Comparison of ENCODE assay signal across 19 mouse cellular contexts in genomic region chr11:81501473-81502246, GRCm38 (mm10).
DNase-seq lines count a peak whose midpoint lies in the region; ATAC-seq and TF ChIP-seq lines count a peak whose summit lies in the region.
"Had no signal": no experiment of that assay in that cellular context is flagged by ENCODE, and none has a peak within 500 bp of the region (broad histone marks: within the 10 kb centered on the region; RNA-seq: fewer than 3 reads in every experiment).

No protein-coding gene starts in this region.

- TF ChIP-seq CTCF in forebrain, postnatal 0 days (IDR thresholded peaks at IDR 0.05; ENCODE audit: low read depth), result no peak
- TF ChIP-seq CTCF in brain, embryonic 14.5 days (IDR thresholded peaks at IDR 0.05; ENCODE audit: borderline replicate concordance, extremely low read depth, insufficient read depth, insufficient read length), result no peak
- no peak for TF ChIP-seq CTCF in kidney, adult 2 months (conservative IDR thresholded peaks at IDR 0.05; ENCODE audit: insufficient read depth, insufficient read length, low read depth, low read length)

- H3K4me1 ChIP-seq in forebrain, embryonic 11.5 days (replicated peaks; ENCODE audit: control insufficient read depth, insufficient read depth, low read length), result peaks cover 19% of the 10 kb centered on the region
- peaks cover 19% of the 10 kb centered on the region for H3K4me1 ChIP-seq in forebrain, postnatal 0 days (ENCODE audit: insufficient read depth)
- peaks cover 57% of the 10 kb centered on the region for H3K4me1 ChIP-seq in forebrain, embryonic 13.5 days
- peaks cover 58% of the 10 kb centered on the region for H3K4me1 ChIP-seq in midbrain, embryonic 12.5 days
- no peaks in the 10 kb centered on the region for H3K4me1 ChIP-seq in kidney, adult 2 months (ENCODE audit: control insufficient read depth, insufficient read depth, low read length)
- H3K4me1 ChIP-seq: heart, embryonic 12.5 days; liver, embryonic 15.5 days had no signal

- H3K27ac ChIP-seq in forebrain, embryonic 11.5 days (ENCODE audit: low read depth, low read length), result 0 out of 2 replicates have a peak overlapping the region, but pooled peaks have one; percentile 13
- no peak overlapping the region for H3K27ac ChIP-seq in forebrain, postnatal 0 days (ENCODE audit: low read depth, low read length)
- H3K27ac ChIP-seq in forebrain, embryonic 13.5 days, result peak overlapping the region; percentile 0; the same call in 1 of the 2 replicates
- peak overlapping the region; percentile 46 for H3K27ac ChIP-seq in midbrain, embryonic 12.5 days (replicated peaks)
- H3K27ac ChIP-seq in kidney, adult 2 months (ENCODE audit: insufficient read depth, low read depth, low read length), result no peak overlapping the region
- H3K27ac ChIP-seq: embryonic facial prominence, embryonic 15.5 days; gastrocnemius, adult 2 months; liver, embryonic 15.5 days; stomach, postnatal 0 days had no signal

- ATAC-seq in forebrain, embryonic 11.5 days (replicated peaks; ENCODE audit: low FRiP score), result peak; percentile 55
- ATAC-seq in forebrain, postnatal 0 days, result no peak; the same call in 1 of the 2 replicates
- no peak for ATAC-seq in forebrain, embryonic 13.5 days
- ATAC-seq in midbrain, embryonic 12.5 days (ENCODE audit: low FRiP score, low read depth), result no peak

- WGBS in forebrain, embryonic 11.5 days, result 23% methylated on average over 14 of the region's 14 CpGs
- WGBS in forebrain, postnatal 0 days, result 14% methylated on average over 14 of the region's 14 CpGs
- WGBS in forebrain, embryonic 13.5 days, result 11% methylated on average over 14 of the region's 14 CpGs
- 24% methylated on average over 14 of the region's 14 CpGs for WGBS in midbrain, embryonic 12.5 days
- 39% methylated on average over 14 of the region's 14 CpGs for WGBS in kidney, adult 2 months

- no peak for TF ChIP-seq POLR2A in brain, embryonic 14.5 days (IDR thresholded peaks at IDR 0.05; ENCODE audit: borderline replicate concordance, extremely low read depth, insufficient read depth, insufficient read length, poor library complexity, severe bottlenecking)
- TF ChIP-seq POLR2A in kidney, adult 2 months (IDR thresholded peaks at IDR 0.05; ENCODE audit: low read depth, low read length), result no peak

- H3K9me3 ChIP-seq in forebrain, embryonic 11.5 days (ENCODE audit: control insufficient read depth, low read length), result no peaks in the 10 kb centered on the region
- no peaks in the 10 kb centered on the region for H3K9me3 ChIP-seq in forebrain, postnatal 0 days (ENCODE audit: low read length)
- no peaks in the 10 kb centered on the region for H3K9me3 ChIP-seq in forebrain, embryonic 13.5 days (replicated peaks)
- no peaks in the 10 kb centered on the region for H3K9me3 ChIP-seq in midbrain, embryonic 12.5 days
- H3K9me3 ChIP-seq: embryonic facial prominence, embryonic 15.5 days; heart, embryonic 12.5 days; liver, embryonic 15.5 days had no signal

- no peaks in the 10 kb centered on the region for H3K27me3 ChIP-seq in forebrain, embryonic 11.5 days (ENCODE audit: control insufficient read depth, insufficient read depth, low read length)
- no peaks in the 10 kb centered on the region for H3K27me3 ChIP-seq in forebrain, postnatal 0 days (ENCODE audit: insufficient read depth, low read length)
- no peaks in the 10 kb centered on the region for H3K27me3 ChIP-seq in forebrain, embryonic 13.5 days
- H3K27me3 ChIP-seq in midbrain, embryonic 12.5 days, result no peaks in the 10 kb centered on the region
- no peaks in the 10 kb centered on the region for H3K27me3 ChIP-seq in kidney, adult 2 months (replicated peaks; ENCODE audit: control insufficient read depth, insufficient read depth, low read length)
- H3K27me3 ChIP-seq: embryonic facial prominence, embryonic 15.5 days; heart, embryonic 12.5 days; liver, embryonic 15.5 days had no signal

- no peak for DNase-seq in forebrain, embryonic 11.5 days (ENCODE audit: low spot score)
- no peak for DNase-seq in forebrain, postnatal 0 days
- peak; percentile 74 for DNase-seq in brain, embryonic 14.5 days (ENCODE audit: low read depth)
- no peak for DNase-seq in kidney, adult 2 months
- no peak for DNase-seq in urinary bladder, postnatal 14 days (ENCODE audit: low spot score)
- DNase-seq in cerebellum, adult 9-11 months, result no peak
- DNase-seq: adrenal gland, postnatal 36 days; cerebellum, adult 18-20 months; gastrocnemius, adult 2 months; heart, adult 11 months; heart, postnatal 14 days; kidney, adult 18-20 months; kidney, postnatal 14 days had no signal

- no peak overlapping the region for H3K4me3 ChIP-seq in forebrain, embryonic 11.5 days (ENCODE audit: low read depth, low read length)
- no peak overlapping the region for H3K4me3 ChIP-seq in forebrain, postnatal 0 days (ENCODE audit: low read depth, low read length)
- no peak overlapping the region for H3K4me3 ChIP-seq in forebrain, embryonic 13.5 days
- H3K4me3 ChIP-seq in midbrain, embryonic 12.5 days, result no peak overlapping the region
- H3K4me3 ChIP-seq in kidney, adult 2 months (ENCODE audit: insufficient read depth, low read depth, low read length), result no peak overlapping the region
- H3K4me3 ChIP-seq: embryonic facial prominence, embryonic 15.5 days; gastrocnemius, adult 2 months; heart, embryonic 12.5 days; liver, embryonic 15.5 days had no signal

- no peak overlapping the region for H3K9ac ChIP-seq in forebrain, embryonic 11.5 days (ENCODE audit: low read length)
- H3K9ac ChIP-seq in forebrain, postnatal 0 days, result no peak overlapping the region
- no peak overlapping the region for H3K9ac ChIP-seq in forebrain, embryonic 13.5 days
- H3K9ac ChIP-seq in midbrain, embryonic 12.5 days (replicated peaks), result no peak overlapping the region
- H3K9ac ChIP-seq: embryonic facial prominence, embryonic 15.5 days; heart, embryonic 12.5 days; liver, embryonic 15.5 days had no signal

- H3K4me2 ChIP-seq in forebrain, embryonic 11.5 days (ENCODE audit: low read depth, low read length, severe bottlenecking), result no peak overlapping the region
- H3K4me2 ChIP-seq in forebrain, postnatal 0 days (ENCODE audit: low read depth), result no peak overlapping the region
- 0 out of 2 replicates have a peak overlapping the region, but pooled peaks have one; percentile 10 for H3K4me2 ChIP-seq in forebrain, embryonic 13.5 days
- 0 out of 2 replicates have a peak overlapping the region, but pooled peaks have one; percentile 3 for H3K4me2 ChIP-seq in midbrain, embryonic 12.5 days (replicated peaks)
- H3K4me2 ChIP-seq: embryonic facial prominence, embryonic 15.5 days; heart, embryonic 12.5 days; liver, embryonic 15.5 days had no signal

- no peaks in the 10 kb centered on the region for H3K36me3 ChIP-seq in forebrain, embryonic 11.5 days (ENCODE audit: control insufficient read depth, insufficient read depth, low read length)
- H3K36me3 ChIP-seq in forebrain, postnatal 0 days (ENCODE audit: insufficient read depth), result no peaks in the 10 kb centered on the region
- no peaks in the 10 kb centered on the region for H3K36me3 ChIP-seq in forebrain, embryonic 13.5 days (ENCODE audit: poor library complexity, severe bottlenecking)
- H3K36me3 ChIP-seq in midbrain, embryonic 12.5 days, result no peaks in the 10 kb centered on the region
- H3K36me3 ChIP-seq in kidney, adult 2 months (ENCODE audit: control insufficient read depth, insufficient read depth, low read length), result no peaks in the 10 kb centered on the region
- H3K36me3 ChIP-seq: embryonic facial prominence, embryonic 15.5 days; heart, embryonic 12.5 days; liver, embryonic 15.5 days had no signal

Comparison
In these comparisons a context has a peak if more than half of its experiments do, and no peak if none do; other contexts are left out.
1. H3K27ac ChIP-seq: peak in forebrain, embryonic 11.5 days (single experiment), forebrain, embryonic 13.5 days (single experiment) and midbrain, embryonic 12.5 days (single experiment); none in forebrain, postnatal 0 days (single experiment) and kidney, adult 2 months (single experiment).
2. H3K4me2 ChIP-seq: peak in forebrain, embryonic 13.5 days (single experiment) and midbrain, embryonic 12.5 days (single experiment); none in forebrain, embryonic 11.5 days (single experiment) and forebrain, postnatal 0 days (single experiment).